Mouse (Mus musculus) stomach, postnatal 0 days (tissue): ENCODE results near the gene C2cd4c. TPM values are rescaled to one million over a fixed set of nuclear protein-coding genes. Genes with fewer than 3 reads are reported as not detected.
A peak's percentile ranks its signal among the peaks of the same experiment; 100 is the strongest.

Experiments used
- ATAC-seq: fragments of 200-750 bp; cut with Nextera tagmentation; 2 replicates; pipeline ENCODE4 v1.8.0; 2017; ENCODE audit not compliant: low FRiP score, low TSS enrichment
- DNase-seq: peaks from one replicate; pipeline ENCODE4 v3.0.0-alpha.2; 2016; ENCODE audit warnings: low spot score
- H3K27ac ChIP-seq: fragments of 300-500 bp; sonication (generic); replicated peaks from 2 replicates; pipeline ENCODE4 v1.5.1; 2014; ENCODE audit warnings: mild to moderate bottlenecking, control low read depth
- H3K27me3 ChIP-seq: fragments of 300-500 bp; sonication (generic); 2 replicates; pipeline ENCODE4 v1.6.1; 2014; ENCODE audit warnings: low read length; ENCODE audit not compliant: control insufficient read depth, insufficient read depth
- H3K36me3 ChIP-seq: fragments of 300-500 bp; sonication (generic); 2 replicates; pipeline ENCODE4 v1.6.1; 2014; ENCODE audit warnings: low read length, mixed read lengths; ENCODE audit not compliant: control insufficient read depth, insufficient read depth
- H3K4me1 ChIP-seq: fragments of 300-500 bp; sonication (generic); replicated peaks from 2 replicates; pipeline ENCODE4 v1.6.1; 2014; ENCODE audit warnings: antibody characterized with exemption; ENCODE audit not compliant: control insufficient read depth, insufficient read depth
- H3K4me2 ChIP-seq: fragments of 300-500 bp; sonication (generic); replicated peaks from 2 replicates; pipeline ENCODE4 v1.6.1; 2014; ENCODE audit warnings: low read depth, mild to moderate bottlenecking, control low read depth, moderate library complexity
- H3K4me3 ChIP-seq: fragments of 300-500 bp; sonication (generic); 2 replicates; pipeline ENCODE4 v1.5.1; 2014; ENCODE audit warnings: low read depth, low read length, control low read depth
- H3K9ac ChIP-seq: fragments of 300-500 bp; sonication (generic); 2 replicates; pipeline ENCODE4 v1.6.1; 2014; ENCODE audit warnings: mild to moderate bottlenecking, low read length, control low read depth, mixed read lengths
- H3K9me3 ChIP-seq: fragments of 300-500 bp; sonication (generic); 2 replicates; pipeline ENCODE4 v1.6.1; 2016; ENCODE audit warnings: low read length; ENCODE audit not compliant: control insufficient read depth
- CTCF ChIP-seq: IDR thresholded peaks from 2 replicates; pipeline ENCODE4 v1.5.1; 2016; ENCODE audit warnings: antibody characterized with exemption, low read depth, mild to moderate bottlenecking, moderate library complexity
- EP300 ChIP-seq: optimal IDR thresholded peaks from 2 replicates; pipeline ENCODE3; 2016; ENCODE audit warnings: antibody characterized with exemption
- WGBS: fragments of 180-500 bp; shearing (Covaris S2); extraction: QIAGEN DNeasy Blood & Tissue Kit; methylation state at CpG from one replicate; pipeline ENCODE4 v1.1.7; 2014; 5-methylcytosine and 5-hydroxymethylcytosine counted together
- polyA plus RNA-seq: library from polyadenylated mRNA; unstranded; fragments of >200 nt; fragmentation: Nextera tagmentation; extraction: Ambion mirVana; gene quantifications from 2 replicates; pipeline ENCODE4 v1.2.1, GENCODE M21; 2015

C2cd4c gene
- polyA plus RNA-seq, 1 experiment from 2014 or later = 0.07 TPM

DNA sequence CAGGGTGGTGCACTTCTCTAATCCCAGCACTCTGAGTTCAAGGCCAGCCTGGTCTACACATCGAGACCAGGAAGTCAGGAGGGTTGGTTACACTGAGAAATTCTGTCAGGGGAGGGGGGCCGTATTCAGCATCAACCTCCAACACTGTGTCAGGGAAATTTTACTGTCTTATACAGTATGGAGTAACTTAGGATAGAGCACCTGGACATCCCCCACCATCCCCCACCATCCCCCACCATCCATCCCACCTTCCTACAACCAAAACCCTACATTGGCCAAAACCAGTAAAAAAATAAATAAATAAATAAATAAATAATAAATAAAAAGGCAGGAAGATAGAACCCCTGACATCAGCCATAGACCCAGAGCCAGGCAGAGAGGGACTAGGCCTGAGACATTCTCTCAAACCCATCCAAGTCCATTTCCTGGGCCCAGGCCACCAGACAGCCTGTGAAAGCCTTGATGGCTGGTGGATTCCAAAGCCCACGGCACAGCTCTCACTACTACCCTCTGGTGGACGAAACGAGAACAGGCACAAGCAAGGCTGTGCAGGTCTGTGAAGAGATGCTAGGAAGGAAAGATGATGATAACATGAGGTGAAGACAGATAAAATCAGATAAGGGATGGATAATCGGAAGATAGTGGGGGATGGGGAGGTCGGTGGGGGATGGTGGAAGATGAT, 35.4 kb upstream of the C2cd4c start:
- Histone ChIP-seq H3K4me2 (no peak overlapping the region), H3K4me1 (no peaks in the 10 kb centered on the region), H3K27ac (no peak overlapping the region), H3K27me3 (no peaks in the 10 kb centered on the region), H3K9me3 (no peaks in the 10 kb centered on the region), H3K9ac (no peak overlapping the region), H3K36me3 (no peaks in the 10 kb centered on the region), H3K4me3 (no peak overlapping the region)
- 26% methylated on average over 7 of the region's 7 CpGs for WGBS
- peak; percentile 82 for DNase-seq
- peak; percentile 76 for ATAC-seq
- TF ChIP-seq EP300 = no peak
- TF ChIP-seq CTCF = peak; percentile 98

GRCm38 (mm10) chr10:79645711-79646110, 31.9 kb upstream of the C2cd4c start, which contains the start of gene Odf3l2:
Odf3l2 (minus strand) TSS chr10:79645738.
- ATAC-seq = no peak
- no peaks in the 10 kb centered on the region for H3K4me1 ChIP-seq
- DNase-seq = no peak
- TF ChIP-seq EP300 = no peak
- TF ChIP-seq CTCF = no peak
- no peaks in the 10 kb centered on the region for H3K9me3 ChIP-seq
- WGBS = 57% methylated on average over 8 of the region's 8 CpGs
- no peak within 1 kb of the TSS for H3K27ac ChIP-seq
- no peaks in the 10 kb centered on the region for H3K27me3 ChIP-seq
- H3K9ac ChIP-seq = no peak within 1 kb of the TSS
- H3K36me3 ChIP-seq = no peaks in the 10 kb centered on the region
- H3K4me3 ChIP-seq = no peak within 1 kb of the TSS
- H3K4me2 ChIP-seq = no peak within 1 kb of the TSS

- peak; percentile 46 for DNase-seq
- 8% methylated on average over 20 of the region's 23 CpGs for WGBS
- Histone ChIP-seq H3K4me3 (no peak overlapping the region), H3K4me1 (0 out of 2 replicates have a peak, but pooled peaks cover 6% of the 10 kb centered on the region), H3K9me3 (no peaks in the 10 kb centered on the region), H3K36me3 (no peaks in the 10 kb centered on the region), H3K9ac (no peak overlapping the region), H3K27me3 (peaks cover 6% of the 10 kb centered on the region; the same call in 1 of the 2 replicates), H3K27ac (no peak overlapping the region), H3K4me2 (peak overlapping the region; percentile 89)
- TF ChIP-seq EP300 = no peak
- no peak for TF ChIP-seq CTCF
- ATAC-seq = peak; percentile 43; the same call in 1 of the 2 replicates
Measured at GRCm38 (mm10) chr10:79638486-79639204, 24.8 kb upstream of the C2cd4c start.

- H3K9ac ChIP-seq = peak within 1 kb of the TSS; percentile 66
- peak within 1 kb of the TSS; percentile 30; the same call in 1 of the 2 replicates for H3K27ac ChIP-seq
- H3K4me3 ChIP-seq = peak within 1 kb of the TSS; percentile 59
- peaks cover 6% of the 10 kb centered on the region; the same call in 1 of the 2 replicates for H3K27me3 ChIP-seq
- WGBS = under 1% methylated on average over 66 of the region's 116 CpGs
- ATAC-seq (peak; percentile 40; the same call in 1 of the 2 replicates), DNase-seq (peak; percentile 37)
- TF ChIP-seq EP300 (no peak), CTCF (no peak)
- no peaks in the 10 kb centered on the region for H3K9me3 ChIP-seq
- H3K36me3 ChIP-seq = no peaks in the 10 kb centered on the region
- peak within 1 kb of the TSS; percentile 89 for H3K4me2 ChIP-seq
- H3K4me1 ChIP-seq = 0 out of 2 replicates have a peak, but pooled peaks cover 6% of the 10 kb centered on the region
Measured at GRCm38 (mm10) chr10:79637128-79638110, 23.6 kb upstream of the C2cd4c start, which contains the start of gene Shc2. Shc2 (minus strand) TSS chr10:79637918.

DNA sequence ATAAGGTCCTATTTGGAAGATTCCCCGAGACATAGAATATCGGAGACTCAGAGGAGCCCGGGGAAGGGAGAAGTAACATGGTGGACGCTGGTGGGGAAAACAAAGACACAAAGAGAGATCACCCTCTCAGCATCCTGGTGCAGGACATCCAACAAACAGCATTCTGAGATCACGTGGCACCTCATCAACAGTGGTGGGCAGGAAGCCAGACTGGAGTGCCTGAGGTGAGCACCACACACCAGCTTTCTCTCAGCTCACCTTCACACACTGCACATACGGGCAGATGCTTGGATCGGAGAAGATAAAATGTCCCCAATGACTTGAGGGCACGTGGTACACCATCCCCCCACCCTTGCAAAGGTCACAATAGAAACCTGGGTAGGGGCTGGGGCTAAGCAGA, 22.5 kb upstream of the C2cd4c start:
- Histone ChIP-seq H3K36me3 (no peaks in the 10 kb centered on the region), H3K4me3 (no peak overlapping the region), H3K9me3 (no peaks in the 10 kb centered on the region), H3K27ac (no peak overlapping the region), H3K4me2 (no peak overlapping the region), H3K27me3 (peaks cover 6% of the 10 kb centered on the region; the same call in 1 of the 2 replicates), H3K9ac (no peak overlapping the region), H3K4me1 (0 out of 2 replicates have a peak, but pooled peaks cover 6% of the 10 kb centered on the region)
- no peak for TF ChIP-seq EP300
- 81% methylated on average over 8 of the region's 8 CpGs for WGBS
- DNase-seq (no peak), ATAC-seq (no peak)
